Mouse (Mus musculus) right cerebral cortex, adult 2 months (tissue): Measurements from ENCODE around the gene Utp14a.
A peak's percentile ranks its signal among the peaks of the same experiment; 100 is the strongest.
"Not testable (repeated sequence)": the region's sequence is repeated elsewhere in the genome, so short reads cannot be mapped to it uniquely, and the experiment has no call there.

Experiments
- DNase-seq, 2 experiments: peaks; one replicate each; pipeline ENCODE4 v3.0.0; 2021 to 2022; ENCODE audit warnings: low spot score in 2 of 2

Utp14a gene

GRCm38 (mm10) chrX:48256468-48257007 lies at the start of gene Utp14a:
Gene Utp14a, plus strand, starts transcription at chrX:48256862.
- peak; percentile 94 to 96 for DNase-seq

- DNase-seq, result no peak
Observed at GRCm38 (mm10) chrX:48207761-48208487, 48.7 kb upstream of the Utp14a start.

GRCm38 (mm10) chrX:48208519-48209185 lies 48.0 kb upstream of the Utp14a start, which contains the start of gene Zdhhc9:
Gene Zdhhc9, minus strand, starts transcription at chrX:48208878.
- DNase-seq, result peak; percentile 88 to 90

- not testable (repeated sequence) for DNase-seq
Observed at GRCm38 (mm10) chrX:48209746-48210145, 46.9 kb upstream of the Utp14a start.

- no peak for DNase-seq
Observed at GRCm38 (mm10) chrX:48219468-48219867, 37.2 kb upstream of the Utp14a start.

GRCm38 (mm10) chrX:48222706-48223105 lies 34.0 kb upstream of the Utp14a start:
- DNase-seq, result no peak

- DNase-seq, result no peak
Observed at GRCm38 (mm10) chrX:48226225-48226624, 30.4 kb upstream of the Utp14a start.

GRCm38 (mm10) chrX:48234417-48234816 lies 22.2 kb upstream of the Utp14a start:
- no peak for DNase-seq

- DNase-seq, result peak; percentile 2 to 10
Observed at GRCm38 (mm10) chrX:48255830-48256428, 733 bp upstream of the Utp14a start.

- DNase-seq, result peak in 1 of 2 experiments; percentile 3
Observed at GRCm38 (mm10) chrX:48257011-48257410, 349 bp downstream of the Utp14a start.

- DNase-seq, result no peak
Observed at GRCm38 (mm10) chrX:48271671-48272070, 15.0 kb downstream of the Utp14a start.

GRCm38 (mm10) chrX:48274634-48275033 lies 18.0 kb downstream of the Utp14a start:
- no peak for DNase-seq

- peak; percentile 14 to 57 for DNase-seq
Observed at GRCm38 (mm10) chrX:48278103-48278502, 21.4 kb downstream of the Utp14a start.

GRCm38 (mm10) chrX:48284386-48285005 lies 27.8 kb downstream of the Utp14a start:
- peak; percentile 53 to 61 for DNase-seq

- peak; percentile 19 to 29 for DNase-seq
Observed at GRCm38 (mm10) chrX:48285006-48285650, 28.5 kb downstream of the Utp14a start.

GRCm38 (mm10) chrX:48285651-48286021 lies 29.0 kb downstream of the Utp14a start:
- DNase-seq, result peak; percentile 5 to 6

GRCm38 (mm10) chrX:48286488-48286887 lies 29.8 kb downstream of the Utp14a start:
- no peak for DNase-seq

GRCm38 (mm10) chrX:48288008-48288407 lies 31.3 kb downstream of the Utp14a start:
- no peak for DNase-seq

GRCm38 (mm10) chrX:48291413-48291812 lies 34.8 kb downstream of the Utp14a start:
- no peak for DNase-seq

- DNase-seq, result no peak
Observed at GRCm38 (mm10) chrX:48305356-48305755, 48.7 kb downstream of the Utp14a start.

- no peak for DNase-seq
Observed at GRCm38 (mm10) chrX:48310706-48311517, 54.2 kb downstream of the Utp14a start.
